Mouse (Mus musculus) embryo, embryonic 11 days (tissue): Measurements from ENCODE around the gene Hnrnpa1.
A peak's percentile ranks its signal among the peaks of the same experiment; 100 is the strongest.

Experiments used
- DNase-seq: peaks from one replicate; pipeline ENCODE4 v3.0.0-alpha.2; 2015

Gene Hnrnpa1

GRCm38 (mm10) chr15:103240160-103241028, at the start of gene Hnrnpa1:
TSS of gene Hnrnpa1 (plus strand) at chr15:103240432.
- DNase-seq: peak; percentile 98

- peak; percentile 65 for DNase-seq
These were observed 49.4 kb upstream of the Hnrnpa1 start for GRCm38 (mm10) chr15:103190531-103191462.

- DNase-seq: no peak
These were observed 46.6 kb upstream of the Hnrnpa1 start for GRCm38 (mm10) chr15:103193606-103194005.

GRCm38 (mm10) chr15:103196835-103197234, 43.4 kb upstream of the Hnrnpa1 start:
- no peak for DNase-seq

GRCm38 (mm10) chr15:103197785-103198184, 42.4 kb upstream of the Hnrnpa1 start:
- no peak for DNase-seq

- peak; percentile 54 for DNase-seq
These were observed 38.0 kb upstream of the Hnrnpa1 start for GRCm38 (mm10) chr15:103202088-103202793.

- DNase-seq: no peak
These were observed 35.1 kb upstream of the Hnrnpa1 start for GRCm38 (mm10) chr15:103205156-103205555.

GRCm38 (mm10) chr15:103214149-103214548, 26.1 kb upstream of the Hnrnpa1 start:
- DNase-seq: peak; percentile 38

GRCm38 (mm10) chr15:103214971-103215907, 25.0 kb upstream of the Hnrnpa1 start:
- peak; percentile 99 for DNase-seq

GRCm38 (mm10) chr15:103216052-103216451, 24.2 kb upstream of the Hnrnpa1 start:
- DNase-seq: no peak

GRCm38 (mm10) chr15:103220785-103221184, 19.4 kb upstream of the Hnrnpa1 start:
- DNase-seq: no peak

GRCm38 (mm10) chr15:103221386-103221785, 18.8 kb upstream of the Hnrnpa1 start:
- DNase-seq: no peak

- no peak for DNase-seq
These were observed 16.1 kb upstream of the Hnrnpa1 start for GRCm38 (mm10) chr15:103224161-103224560.

- no peak for DNase-seq
These were observed 13.2 kb upstream of the Hnrnpa1 start for GRCm38 (mm10) chr15:103227022-103227421.

GRCm38 (mm10) chr15:103227572-103227971, 12.7 kb upstream of the Hnrnpa1 start:
- no peak for DNase-seq

GRCm38 (mm10) chr15:103228904-103229303, 11.3 kb upstream of the Hnrnpa1 start:
- no peak for DNase-seq

- no peak for DNase-seq
These were observed 7.1 kb upstream of the Hnrnpa1 start for GRCm38 (mm10) chr15:103233119-103233518.

GRCm38 (mm10) chr15:103237295-103237694, 2.9 kb upstream of the Hnrnpa1 start:
- no peak for DNase-seq

- peak; percentile 98 for DNase-seq
These were observed 1.0 kb upstream of the Hnrnpa1 start for GRCm38 (mm10) chr15:103239130-103239684.

GRCm38 (mm10) chr15:103239685-103240159, 510 bp upstream of the Hnrnpa1 start, which contains the start of gene Cbx5:
TSS of gene Cbx5 (minus strand) at chr15:103239816.
- peak; percentile 99 for DNase-seq
